Mouse (Mus musculus) frontal cortex, postnatal 14 days (tissue): ENCODE measurements at regions not wholly inside any gene's neighbourhood (a gene's known extent, or its start where the extent isn't known, plus 50 kb on each side); places are given as distances from the start of the nearest gene placed in this dataset.
"Not testable (repeated sequence)": the region's sequence is repeated elsewhere in the genome, so short reads cannot be mapped to it uniquely, and the experiment has no call there.

Experiments
- DNase-seq, 2 experiments: peaks; one replicate each; pipeline ENCODE4 v3.0.0; 2022; ENCODE audit warnings: low spot score in 2 of 2

DNA sequence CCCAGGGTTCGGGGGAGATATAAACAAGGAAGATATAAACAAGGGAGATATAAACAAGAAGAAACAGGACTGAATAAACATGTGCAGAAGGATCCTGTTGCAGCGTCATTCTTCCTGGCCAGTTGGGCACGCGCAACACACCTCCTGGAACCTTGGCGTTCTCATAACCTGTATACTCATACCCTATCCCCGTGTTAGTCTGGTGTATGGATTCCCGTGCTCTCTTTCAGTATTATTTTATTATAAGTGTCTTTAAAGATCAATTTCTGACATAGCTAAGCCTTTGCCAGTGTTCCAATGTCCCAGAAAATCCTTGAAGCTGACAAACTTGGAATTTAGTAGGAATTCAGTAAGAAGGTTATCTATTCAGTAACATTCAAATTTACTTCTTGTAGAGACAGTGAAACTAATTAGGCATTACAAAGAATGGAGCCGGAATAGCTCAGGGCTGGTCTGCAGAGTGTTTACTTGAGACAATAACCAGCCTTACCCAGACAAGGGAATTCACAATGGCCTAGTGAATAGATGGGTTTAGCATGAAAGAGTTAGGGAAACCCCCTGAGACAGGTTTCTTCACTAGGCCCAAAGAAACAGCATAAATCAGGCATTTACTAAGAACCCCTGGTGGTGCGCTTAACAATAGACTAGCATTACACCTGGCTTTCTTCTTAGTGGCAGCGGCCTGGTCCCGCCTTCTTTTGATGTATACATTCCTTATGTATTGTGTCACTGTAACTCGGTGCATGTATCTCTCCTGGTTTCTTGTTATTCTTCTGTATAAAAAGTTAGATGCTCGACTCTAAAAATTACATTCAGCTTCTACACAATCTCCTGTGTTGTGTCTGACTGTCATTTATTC is 458.4 kb downstream of the Epm2a start:
- not testable (repeated sequence) for DNase-seq

- DNase-seq: no peak
Measured at GRCm38 (mm10) chr10:11809255-11809654, 466.1 kb downstream of the Epm2a start.

DNA sequence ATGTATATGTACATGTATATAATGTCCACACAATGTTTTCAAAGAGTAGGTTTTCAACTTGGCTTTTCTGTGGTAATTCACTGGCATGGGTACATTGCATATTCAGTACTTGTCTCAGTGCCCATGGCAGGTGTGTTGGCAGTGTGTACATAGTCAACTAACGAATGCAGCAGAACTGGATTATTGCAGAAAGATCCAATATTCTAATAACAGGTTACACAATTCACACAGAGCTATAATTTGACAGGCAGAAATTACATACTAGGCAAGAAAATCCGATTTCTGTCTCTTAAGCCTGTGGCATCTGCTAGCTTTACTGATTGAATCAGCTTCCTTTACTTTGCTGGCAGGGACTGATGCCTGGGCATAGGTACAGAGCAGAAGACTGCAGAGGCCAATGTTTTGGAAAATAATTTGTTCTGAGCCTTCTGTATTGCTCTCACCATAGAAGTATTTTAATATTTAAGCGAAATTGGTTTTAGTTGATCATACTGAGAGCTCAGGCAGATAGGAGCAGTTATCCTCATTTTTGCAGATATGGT is 479.3 kb downstream of the Epm2a start:
- no peak for DNase-seq

GRCm38 (mm10) chr10:11841094-11841493 is 497.9 kb downstream of the Epm2a start:
- peak in 1 of 2 experiments; percentile 10 for DNase-seq

GRCm38 (mm10) chr10:11841494-11841893 is 498.3 kb downstream of the Epm2a start:
- DNase-seq: peak; percentile 6 to 22

DNA sequence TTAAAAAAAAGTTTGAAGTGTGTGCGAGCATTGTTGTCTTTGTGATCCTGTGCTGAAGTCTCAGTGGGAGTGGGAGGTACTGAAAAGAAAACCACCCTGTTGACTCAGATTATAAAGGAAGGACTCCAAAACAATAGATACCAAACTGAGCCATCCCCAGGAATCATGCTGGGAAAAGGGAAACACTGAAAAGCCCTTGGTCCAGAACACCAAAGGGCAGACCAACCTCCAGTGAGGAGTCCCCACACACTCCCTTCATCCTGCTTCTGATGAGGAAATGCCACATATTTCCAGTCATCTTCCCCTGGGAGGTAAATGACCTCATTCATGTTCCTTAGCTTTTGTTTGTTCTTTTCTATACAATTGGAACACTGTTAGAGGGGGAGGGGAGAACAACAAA is 502.9 kb downstream of the Epm2a start:
- DNase-seq: no peak

DNA sequence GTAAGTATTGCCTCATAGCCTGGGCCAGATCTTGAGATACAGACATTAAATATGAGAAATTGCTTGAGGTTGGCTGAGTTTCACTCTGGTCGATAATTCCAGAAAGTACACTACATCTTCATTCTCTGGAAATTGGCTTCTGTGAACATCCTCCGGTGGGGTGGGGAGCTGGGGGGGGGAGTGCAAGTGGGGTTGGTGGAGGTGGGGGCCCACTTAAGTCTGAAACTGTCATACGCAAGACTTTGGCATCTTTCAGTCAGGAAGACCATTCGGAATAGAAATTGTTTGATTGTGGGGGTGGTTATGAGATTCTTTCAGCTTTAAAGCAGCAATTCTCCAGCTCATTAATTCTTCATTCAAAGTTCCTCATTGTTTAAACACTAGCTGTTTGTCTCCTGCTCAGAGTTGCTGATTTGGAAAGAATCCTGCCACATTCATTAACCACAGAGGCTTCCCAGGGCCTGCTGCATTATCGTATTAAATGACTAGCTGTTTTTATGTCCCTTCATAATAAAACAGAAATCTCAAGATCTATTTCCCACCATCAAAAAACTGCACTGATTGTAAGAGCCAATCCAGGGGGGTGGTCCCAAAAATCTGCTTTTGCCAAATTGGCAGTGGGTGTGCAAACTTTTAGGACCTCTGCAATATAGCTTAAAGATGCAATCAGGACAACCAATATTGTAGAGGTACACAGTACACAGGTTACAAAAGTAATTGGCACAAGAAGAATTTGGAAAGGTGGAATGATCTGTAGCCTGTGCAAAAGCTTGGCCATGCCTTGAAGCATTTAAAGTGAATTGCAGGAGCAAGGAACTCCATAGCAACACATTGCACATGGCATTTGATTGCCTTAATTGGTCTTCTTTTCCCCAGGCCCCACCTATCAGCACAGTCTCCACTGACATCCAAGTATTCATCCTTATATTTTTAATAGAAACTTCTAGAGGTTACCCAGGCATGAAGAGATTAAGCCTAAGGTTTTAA is 532.2 kb downstream of the Epm2a start:
- DNase-seq: no peak

DNA sequence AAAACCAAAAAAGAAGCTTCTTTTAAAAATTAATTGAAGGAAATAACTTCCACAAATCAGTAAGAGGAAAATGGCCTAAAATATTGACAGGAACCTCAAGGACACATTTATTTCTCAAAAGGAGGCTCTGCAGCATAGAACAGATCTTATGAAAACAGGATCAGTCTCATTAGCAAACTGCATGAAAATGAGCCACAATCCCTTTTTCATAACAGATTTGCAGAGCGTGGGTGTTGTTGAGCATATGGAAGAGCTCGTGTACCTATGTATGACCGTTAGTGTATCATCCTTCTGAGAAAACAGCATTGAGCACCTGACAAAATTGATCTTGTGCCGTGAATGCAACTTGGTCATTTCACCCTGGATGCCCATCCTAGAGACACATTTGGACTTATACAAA is 543.0 kb downstream of the Epm2a start:
- DNase-seq: no peak

DNA sequence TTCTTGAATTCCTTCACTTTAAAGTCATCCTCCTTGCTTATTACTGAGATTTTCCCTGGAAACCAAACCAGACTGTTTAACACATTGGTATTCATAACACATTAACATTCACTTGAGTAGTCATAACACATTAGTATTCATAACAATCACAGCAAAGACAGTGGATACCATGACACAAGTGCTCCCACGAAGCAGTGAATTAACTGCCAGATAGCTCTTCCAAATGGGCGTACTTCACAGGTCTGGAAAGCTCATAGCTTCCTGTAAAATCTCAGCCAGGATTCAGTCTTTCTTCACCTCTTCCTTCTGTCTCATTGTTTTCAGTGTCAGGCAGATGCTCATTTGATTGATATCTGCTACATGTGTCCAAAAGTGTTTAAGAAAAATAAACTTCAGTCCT is 545.7 kb downstream of the Epm2a start:
- DNase-seq: no peak

DNA sequence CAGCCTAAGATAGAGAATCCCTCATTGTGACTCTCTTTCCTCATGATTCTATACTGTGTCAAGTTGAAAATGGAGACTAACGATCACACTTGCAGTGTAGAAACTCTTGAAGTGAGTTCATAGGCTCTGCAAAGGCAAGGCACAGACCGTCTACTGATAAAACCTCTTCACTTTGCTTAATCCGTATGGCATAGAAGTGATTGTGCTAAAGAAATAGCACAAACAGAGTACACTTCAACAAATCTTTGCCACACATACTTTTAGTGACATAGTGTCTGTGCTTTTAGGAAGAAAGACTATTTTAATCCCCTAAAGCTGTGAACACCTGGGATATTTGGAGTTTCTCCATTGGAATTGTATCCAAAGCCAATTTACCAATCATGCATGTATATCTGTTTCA is 578.9 kb downstream of the Epm2a start:
- DNase-seq: no peak

- DNase-seq: no peak
Measured at GRCm38 (mm10) chr10:11938164-11938563, 595.0 kb downstream of the Epm2a start.

DNA sequence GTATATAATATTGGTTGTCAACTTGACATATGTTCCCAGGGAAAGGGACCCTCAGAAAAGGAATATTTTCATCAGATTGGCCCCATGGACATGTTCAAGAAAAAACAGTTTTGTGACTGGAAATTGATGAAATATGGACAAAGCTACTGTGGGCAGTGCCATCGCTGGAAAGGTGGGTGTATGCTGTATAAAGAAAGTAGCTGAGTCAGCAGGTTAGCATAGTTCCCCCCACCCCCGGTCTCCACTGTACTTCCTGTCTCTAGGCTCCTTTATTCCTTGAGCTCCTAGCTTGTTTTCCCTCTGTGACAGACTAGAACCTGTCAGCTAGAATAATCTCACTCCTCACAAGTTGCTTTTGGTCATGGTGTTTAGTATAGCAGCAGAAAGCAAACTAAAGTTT is 599.6 kb downstream of the Epm2a start:
- no peak for DNase-seq

DNA sequence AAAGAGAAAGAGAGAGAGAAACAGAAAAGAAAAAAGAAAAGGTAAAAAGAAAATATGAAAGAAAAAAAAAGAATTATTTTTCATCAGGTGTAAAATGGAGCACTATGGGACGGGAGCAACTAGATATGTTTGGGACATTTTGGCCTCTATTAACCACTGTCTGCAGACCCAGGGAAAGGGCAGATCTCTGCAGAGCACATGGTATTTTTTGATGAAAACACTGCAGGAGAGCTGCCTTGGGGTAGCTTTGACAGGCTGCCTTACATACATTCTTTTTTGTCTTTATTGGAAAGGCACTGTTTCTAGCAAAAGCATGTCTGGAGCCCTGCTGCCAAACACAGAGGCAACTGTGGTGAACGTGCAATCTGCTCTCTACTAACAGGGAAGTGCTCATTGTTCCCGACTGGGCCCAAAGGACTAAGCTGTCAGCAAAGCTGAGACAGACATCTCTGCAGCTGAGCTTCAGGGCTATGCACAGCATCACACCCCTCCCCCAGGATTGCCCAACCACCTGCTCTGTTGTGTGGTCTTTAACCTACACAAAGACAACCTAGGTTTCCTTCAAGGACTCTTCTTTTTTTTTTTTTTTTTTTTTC is 617.2 kb downstream of the Epm2a start:
- no peak for DNase-seq

DNA sequence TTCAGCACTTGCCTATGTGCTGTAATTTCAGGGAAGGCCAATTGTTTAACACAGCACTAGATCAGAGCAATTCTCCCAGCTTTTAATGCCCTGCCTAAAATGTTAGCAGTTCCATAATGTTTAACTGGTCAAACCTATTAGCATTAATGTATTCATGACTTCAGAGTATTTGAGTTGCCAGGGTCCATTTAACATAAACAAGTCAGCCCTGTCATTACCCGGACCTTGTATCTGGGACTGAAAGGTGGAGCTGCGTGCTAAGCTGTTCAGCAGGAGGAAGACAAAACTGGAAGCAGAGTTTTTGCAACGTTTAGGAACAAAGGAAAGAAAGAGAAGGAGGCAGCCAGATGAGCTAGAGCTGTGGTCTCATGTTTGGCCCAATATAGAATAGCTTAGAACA is 661.8 kb downstream of the Epm2a start:
- no peak for DNase-seq

DNA sequence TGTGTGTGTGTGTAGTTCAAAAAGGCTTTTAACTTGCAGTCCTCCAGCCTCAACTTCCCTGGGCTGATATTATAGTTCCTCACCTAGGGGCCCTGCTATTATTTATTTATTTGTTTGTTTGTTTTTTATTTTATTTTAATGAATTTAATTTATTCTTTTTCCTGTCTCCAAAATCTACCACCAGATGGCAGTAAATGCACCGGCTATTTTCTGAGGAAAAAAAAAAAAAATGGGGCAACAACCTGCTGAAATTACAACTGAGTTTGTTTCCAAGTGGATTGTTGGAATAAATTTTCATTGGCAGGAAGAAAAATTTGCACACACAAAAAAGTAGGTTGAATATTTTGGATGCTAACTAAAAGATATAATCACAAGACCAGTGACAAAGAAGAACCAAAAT is 662.7 kb downstream of the Epm2a start:
- no peak for DNase-seq

- no peak for DNase-seq
Measured at GRCm38 (mm10) chr10:12017286-12017685, 674.1 kb downstream of the Epm2a start.

DNA sequence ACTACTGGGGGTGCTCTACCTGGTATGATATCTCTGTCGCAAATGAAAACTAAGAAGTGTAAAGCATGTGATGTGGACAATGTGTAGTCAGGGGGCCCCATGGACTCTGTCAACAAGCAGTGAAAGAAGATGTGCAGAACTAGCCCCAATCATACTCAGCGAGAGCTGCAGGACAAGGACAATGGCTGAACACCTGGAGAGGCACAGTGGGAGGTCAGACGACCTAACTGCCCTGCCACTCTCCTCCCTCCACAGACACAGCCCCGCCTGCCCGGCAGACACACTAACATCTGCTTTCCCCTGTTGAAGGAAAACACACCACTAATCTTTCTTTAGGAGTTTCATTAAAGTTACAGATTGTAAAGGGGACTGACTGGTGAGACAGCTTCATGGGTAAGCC is 675.1 kb downstream of the Epm2a start:
- DNase-seq: no peak

DNA sequence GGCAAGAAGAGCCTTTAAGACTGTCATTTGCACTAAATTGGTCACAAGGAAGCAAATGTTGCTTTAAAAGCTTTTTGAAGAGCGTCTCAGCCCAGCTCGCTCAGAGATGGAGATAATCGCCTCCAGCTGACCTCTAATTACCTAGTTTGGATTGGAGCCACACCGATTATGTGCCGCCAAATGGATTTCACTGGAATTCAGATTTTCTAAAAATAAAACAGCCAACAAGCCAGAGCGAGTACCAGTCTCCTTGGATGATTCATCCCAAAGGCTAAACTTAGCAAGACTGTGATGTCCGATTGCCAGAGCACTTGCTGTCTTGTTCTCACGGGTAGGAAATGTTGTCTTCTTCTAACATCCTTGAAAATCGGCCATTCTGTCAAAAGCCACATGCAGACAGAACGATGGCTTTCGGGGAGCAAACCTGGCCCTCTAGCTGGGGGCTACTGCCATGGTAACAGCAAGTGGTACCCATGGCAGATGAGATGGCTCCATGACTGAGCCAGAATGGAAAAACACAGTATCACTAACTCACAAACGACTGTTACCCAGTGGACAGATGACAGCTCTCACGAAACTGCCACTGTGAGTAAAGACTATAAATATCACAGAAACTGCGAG is 676.1 kb downstream of the Epm2a start:
- DNase-seq: peak; percentile 17 to 37

GRCm38 (mm10) chr10:12020576-12020975 is 677.4 kb downstream of the Epm2a start:
- DNase-seq: no peak

GRCm38 (mm10) chr10:12035159-12035558 is 692.0 kb downstream of the Epm2a start:
- DNase-seq: no peak

DNA sequence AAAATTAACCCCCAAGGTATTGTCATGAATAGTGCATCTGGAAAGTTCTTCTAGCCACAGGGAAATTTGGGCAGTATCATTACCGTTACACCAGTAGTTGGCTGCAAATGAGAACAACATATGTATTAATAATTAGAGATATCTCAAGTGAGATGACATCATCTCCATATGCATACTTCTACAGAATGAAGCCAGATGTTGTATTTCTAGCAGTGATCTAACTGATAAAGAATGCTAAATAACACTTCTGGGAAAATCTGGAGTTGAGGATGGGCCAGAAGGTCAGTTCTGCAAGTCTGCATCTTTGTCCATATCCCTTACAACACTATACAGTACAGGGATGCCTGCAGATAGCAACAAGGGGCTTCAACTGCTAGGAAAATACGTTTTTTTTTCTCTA is 702.7 kb downstream of the Epm2a start:
- DNase-seq: no peak

DNA sequence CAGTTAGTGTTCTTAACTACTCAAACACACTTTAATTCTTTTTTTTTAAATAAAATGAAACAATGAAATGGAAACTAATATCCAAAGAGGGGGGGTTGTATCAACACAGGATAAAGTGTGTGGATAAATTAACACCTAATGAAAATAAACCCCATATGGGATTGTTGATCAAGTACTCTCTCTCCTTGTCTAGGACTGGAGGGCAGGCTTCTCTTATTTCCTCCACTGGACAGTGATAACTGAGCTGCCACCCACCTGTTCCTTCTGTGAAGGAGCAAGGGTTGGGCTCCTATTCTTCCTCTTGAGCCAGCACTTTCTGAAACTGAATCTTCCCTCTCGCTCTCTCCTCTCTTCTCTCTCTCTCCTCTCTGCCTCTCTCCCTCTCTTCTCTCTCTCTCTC is 716.5 kb downstream of the Epm2a start:
- no peak for DNase-seq
